Mouse (Mus musculus) natural killer cell, adult 2 months (primary cell): ENCODE measurements around the gene Kmt2d.

ENCODE experiments used
- DNase-seq, 2 experiments: peaks; one replicate each; pipeline ENCODE4 v3.0.0; 2022; ENCODE audit warnings: low spot score in 2 of 2

The Kmt2d gene

DNA sequence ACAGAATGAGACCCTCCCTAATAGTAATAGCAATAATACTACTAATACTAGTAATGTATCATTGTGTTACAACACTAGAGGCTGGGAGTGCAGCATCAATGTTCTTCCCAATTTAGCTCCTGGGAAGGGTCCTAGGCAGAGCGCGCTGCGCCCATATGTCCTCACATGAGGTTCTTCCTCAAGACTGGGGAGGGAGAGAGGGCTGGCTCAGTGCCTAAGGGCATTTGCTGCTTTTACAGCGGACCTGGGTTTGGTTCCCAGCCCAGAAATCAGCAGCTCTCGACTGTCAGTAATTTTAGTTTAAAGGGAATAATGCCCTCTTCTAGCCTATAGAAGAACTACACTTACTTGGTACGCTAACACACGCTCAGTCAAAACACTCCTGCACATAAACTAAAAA lies 16.5 kb upstream of the Kmt2d start:
- no peak for DNase-seq

DNA sequence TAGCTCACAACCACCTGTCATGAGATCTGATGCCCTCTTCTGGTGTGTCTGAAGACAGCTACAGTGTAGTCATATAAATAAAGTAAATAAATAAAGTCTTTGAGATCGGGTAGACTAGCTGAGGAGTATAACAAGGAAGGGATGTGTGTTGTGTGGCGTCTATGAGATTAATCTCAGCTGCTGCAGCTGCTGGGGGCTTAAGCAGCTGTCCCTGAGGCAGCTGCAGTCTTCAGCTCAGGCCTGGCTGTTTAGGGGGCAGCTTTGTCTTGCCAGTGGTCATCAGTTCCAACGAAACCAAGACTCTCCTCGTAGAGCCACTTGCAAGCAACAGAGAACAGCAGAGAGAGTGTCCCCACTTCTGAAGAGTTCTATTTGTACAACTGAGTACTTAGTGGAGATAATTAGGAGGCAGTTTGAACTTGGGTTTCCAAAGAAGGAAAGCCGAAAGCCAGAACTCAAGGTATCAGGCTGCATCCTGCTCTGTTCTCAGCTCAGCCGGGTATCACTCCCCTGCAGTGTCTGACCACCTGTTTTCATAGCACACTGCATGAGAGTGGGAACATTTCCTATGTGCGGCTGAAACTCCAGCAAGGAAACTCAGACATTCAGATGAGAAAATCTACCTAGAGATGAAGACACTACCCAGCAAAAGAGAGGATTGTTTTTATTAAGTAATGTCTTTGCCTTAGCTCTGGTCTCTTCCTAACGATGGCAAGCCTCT lies 15.8 kb upstream of the Kmt2d start:
- DNase-seq: no peak

DNA sequence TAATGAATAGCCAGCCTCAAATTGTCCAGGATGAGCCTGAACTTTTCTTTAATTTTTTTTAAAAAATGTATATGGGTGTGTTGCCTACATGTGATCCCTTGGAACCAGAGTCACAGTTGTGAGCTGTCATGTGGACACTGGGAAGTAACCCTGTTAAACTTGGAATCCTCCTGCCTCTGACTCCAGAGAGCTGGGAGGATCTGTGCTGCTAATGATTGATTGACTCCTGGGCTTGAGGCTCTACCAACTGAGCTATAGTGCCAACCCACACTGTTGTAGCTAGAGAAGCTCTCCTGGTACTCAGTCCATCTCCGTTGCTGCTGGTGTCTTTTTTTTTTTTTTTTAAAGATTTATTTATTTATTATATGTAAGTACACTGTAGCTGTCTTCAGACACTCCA lies 13.1 kb upstream of the Kmt2d start:
- no peak for DNase-seq

DNA sequence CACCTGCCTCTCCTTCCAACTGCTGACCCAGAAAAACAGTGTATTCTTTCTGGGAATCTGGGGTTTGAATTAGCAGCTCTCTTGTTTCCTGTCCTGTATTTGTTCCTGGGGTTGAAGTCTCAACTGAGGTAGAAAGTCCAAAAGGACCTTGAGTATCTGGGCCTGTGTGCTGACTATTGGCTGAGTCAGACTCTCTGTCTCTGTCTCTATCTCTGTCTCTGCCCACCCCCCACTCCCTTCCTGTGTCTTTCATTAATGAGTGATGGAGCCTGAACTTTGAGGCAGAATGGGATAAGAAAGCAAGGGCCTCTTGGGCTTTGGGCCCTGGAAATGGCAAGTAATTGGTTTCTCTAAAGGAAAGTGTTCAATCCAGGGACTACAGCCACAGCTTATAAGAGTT lies 12.7 kb upstream of the Kmt2d start:
- no peak for DNase-seq

DNA sequence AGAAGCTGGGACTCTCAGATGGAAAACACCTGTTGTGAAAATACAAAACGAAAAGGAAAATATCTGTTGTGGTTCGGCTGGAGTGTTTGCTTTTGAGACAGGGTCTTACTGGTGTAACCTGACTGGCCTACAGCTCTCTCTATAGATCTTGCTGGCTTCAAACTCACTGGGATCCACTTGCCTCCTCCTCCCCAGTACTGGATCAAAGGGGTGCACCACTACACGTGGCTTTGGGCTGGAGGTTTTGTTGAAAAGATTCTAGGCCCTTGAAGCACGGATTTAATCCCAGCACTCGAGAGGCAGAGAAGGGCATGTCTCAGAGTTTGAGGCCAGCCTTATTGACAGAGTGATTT lies 10.6 kb upstream of the Kmt2d start:
- no peak for DNase-seq

DNA sequence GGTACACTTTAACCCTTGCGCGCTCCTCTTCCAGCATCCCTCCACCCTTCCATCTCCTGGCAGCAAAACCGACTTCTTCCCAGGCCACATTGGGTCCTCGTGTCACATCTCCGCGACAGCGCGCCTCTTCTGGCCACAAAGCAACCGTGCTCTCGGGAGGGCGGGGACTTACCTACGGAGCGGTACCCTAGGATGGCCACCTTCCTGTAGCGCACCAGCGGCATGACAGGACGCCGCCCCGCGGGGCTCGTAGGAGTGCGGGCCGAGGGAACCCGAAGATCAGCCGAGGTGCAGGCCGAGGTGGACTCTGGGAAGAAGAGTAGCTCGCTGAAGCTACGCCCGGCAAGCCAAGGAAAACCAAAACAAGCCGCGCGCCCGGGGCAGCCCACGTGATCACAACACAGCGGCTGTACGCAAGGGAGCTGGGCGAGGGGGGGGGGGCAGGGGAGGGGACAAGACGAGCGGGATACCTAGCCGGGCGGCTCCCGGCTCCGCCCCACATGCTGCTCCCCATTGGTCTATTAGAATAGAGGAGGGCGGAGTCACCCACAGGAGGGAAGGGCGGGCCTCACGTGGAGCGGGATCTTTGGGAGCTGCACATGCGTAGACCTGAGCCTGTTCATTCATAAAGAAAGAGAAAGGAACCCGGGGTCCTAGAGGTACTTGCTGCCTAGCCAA lies 10.1 kb upstream of the Kmt2d start:
- DNase-seq: peak; percentile 79 to 92

DNA sequence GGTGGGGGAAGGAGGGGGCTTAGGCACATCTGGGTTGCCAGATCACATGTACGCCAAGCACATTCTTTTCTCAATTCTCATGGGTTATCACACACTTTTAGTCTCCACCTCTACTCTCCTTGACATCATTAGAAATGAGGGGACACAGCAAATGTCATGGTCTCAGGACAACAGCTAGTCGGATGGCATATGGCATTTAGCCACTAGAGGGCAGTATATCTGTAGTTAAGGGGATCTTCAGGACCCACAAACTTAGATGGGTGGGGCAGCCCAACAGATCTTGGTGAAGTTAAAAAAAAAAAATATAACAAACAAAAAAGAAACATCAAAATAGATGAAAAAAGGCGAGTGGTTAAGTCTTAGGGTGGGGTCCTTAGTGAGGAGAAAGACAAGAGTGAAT lies 6.3 kb upstream of the Kmt2d start:
- DNase-seq: peak; percentile 68 to 76

DNA sequence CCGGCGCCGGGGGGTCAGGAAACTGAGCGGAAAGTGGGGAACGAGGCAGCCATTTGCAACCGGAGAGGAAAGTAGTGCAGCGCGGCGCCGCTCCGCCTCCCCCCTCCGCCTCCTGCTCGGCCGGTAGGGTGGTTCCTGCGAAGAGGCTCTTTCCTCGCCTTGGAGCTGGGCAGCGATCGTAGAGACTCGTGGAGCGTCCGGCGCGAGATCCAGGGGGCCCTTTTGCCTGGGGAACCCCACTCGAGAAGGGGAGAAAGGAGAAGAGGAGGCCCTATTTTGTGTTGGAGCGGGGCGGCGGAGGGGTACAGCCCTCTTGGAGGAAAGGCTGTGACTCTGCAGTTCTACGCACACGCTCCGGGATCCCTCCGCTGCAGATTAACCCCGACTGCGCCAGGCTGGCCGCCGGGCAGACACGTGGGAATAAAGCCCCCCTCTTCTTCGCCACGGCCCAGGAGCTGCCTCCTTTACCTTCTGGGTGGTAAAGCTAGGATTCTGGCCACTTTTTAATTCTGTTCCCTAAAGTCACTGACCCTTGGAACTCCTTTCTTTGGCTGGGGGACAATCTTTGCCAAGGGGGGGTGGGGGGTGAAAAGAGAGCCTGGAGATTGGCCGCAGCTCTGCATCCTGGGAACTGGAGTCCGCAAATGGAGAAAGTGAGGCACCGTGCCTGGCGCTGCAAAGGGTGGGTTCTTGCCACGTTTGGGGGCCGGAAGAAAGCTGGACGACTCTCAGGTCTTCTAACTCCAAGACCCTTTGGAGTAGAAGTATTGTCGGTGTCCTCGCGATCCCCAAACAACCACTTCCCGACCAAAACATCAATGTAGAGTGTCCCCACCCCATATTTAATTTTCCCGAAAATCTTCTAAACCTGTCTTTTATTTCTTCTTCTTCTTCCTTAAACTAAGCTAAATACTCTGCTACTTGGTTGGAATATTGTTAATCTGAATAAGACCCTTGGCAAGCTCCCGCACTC lies 1.2 kb upstream of the Kmt2d start:
- DNase-seq: peak; percentile 87 to 91

DNA sequence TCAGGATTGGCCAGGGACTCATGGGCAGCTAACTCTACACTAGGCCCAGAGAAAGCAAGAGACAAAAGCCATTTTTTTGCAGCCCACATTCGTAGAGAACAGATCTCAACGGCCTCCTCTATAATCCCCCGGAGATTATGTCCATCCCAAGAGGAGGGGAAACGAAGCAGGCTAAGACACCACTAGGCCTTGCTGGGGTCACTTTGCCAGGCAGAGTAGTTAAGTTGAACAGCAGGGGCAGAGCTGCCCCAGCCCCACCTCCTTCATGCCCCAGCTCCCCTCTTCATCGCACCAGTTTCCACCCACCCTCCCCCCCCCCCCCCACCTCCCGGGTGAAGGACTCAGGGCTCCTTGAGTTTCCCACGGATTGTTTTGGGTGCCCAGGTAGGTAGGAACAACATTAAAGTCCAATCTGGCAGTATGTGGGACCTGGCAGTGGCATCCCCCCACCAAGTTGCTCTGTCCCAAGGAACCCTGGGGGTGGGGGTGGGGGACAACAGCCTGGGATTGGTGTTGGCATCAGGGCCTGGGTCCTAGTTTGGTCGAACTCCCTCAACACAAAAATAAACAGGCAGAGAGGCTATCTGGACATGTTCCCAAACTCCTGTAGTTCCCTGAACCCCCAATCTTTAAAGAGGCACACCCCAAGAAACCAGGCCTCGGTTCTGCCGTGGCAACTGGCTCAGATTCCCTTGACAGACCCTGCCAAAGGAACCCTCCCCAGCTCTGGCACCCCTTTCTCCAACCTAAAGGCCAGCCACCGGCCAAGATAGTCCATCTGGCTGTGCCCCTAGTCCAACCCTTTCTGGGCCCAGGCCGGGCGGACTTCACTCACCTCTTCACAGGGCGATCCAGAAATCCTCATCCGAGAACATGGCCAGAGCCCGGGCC lies 580 bp downstream of the Kmt2d start:
- no peak for DNase-seq

DNA sequence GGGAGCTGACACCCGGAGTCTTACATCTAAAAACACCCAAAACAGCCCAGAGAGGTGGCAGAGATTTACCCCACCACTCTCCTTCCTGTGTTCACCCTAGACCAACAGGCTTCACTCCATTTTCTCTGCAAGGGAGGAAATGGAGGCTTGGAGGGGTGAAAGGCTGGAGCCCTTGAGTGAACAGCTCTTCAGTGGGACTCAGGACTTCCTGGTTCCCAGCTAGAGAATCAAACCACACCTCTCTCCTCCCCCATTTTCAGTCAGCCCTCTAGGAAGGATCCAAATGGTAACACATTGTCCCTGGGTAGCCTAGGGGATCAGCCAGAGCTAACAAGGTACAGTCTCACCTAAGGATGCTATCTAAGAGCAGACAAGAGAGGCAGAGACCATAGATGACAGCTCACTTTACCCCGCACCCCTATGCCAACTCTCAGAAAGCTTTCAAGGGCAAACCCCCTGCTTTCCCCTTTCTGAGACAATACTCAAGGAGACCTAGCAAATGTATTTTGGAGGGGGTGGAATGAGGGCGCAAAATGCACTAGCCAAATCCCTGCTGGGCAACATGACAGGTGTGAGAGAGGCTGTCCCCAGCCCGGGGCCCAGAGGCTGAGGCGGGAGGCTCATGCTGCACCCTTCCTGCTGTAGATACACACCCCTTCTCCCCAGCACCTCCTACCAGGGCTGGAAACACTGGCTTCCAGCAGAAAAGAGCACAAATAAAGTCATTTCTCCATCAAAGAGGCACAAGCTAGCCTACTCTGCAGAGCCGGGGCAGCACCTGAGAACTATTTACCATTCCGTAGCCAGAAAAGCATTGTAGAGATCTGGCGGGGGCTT lies 1.4 kb downstream of the Kmt2d start:
- no peak for DNase-seq

DNA sequence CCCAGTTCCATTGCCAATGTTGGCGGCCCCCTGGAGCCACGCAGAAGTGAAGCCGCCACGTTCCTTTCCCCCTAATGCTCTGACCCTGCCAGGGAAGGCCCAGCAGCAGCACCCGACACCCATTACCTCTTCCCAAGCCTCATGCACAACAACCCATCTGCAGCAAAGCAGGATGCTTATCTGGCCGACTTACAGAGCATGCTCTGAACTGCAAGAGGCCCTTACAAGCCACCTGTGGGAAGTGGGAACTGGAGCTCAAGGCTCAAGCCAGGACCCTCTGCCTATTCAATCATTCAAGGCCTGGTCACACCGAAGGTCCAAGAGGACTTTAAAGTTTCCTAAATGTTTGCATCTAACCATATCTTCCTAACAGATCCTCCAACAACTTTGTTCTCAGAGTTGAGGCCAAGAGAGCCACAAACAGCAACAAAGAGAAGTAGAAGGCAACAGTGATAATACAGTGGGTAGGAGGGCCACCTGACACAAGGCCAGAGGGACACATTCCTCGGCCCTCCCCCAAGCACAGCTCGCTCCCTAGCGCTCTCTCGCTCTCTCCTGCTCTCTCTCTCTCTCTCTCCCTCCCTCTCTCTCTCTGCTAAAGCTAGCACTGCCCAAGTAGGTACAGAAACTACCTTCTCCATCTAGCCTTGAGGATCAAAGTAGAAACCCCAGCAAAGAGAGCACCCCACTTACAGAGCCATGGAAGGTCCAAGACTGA lies 2.5 kb downstream of the Kmt2d start:
- DNase-seq: no peak

DNA sequence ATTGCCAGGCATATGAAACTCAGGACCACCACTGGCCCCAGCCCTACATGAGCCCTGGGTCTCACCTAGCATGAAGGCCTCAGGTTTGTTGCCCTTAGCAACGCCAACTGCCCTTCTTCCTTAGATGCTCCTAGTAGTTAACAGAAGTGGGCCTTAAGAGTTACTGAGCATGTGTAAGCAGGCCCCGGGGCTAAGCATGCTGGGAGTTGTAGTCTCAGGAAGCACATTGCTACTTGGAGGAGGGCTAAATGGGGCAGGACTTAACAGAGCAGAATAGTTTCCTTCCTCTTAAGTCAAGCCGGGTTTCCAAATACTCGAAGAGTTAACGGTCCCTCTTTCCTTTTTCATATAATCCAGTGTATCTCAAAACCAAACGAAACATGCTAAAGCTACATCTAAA lies 3.7 kb downstream of the Kmt2d start:
- peak; percentile 52 to 69 for DNase-seq

DNA sequence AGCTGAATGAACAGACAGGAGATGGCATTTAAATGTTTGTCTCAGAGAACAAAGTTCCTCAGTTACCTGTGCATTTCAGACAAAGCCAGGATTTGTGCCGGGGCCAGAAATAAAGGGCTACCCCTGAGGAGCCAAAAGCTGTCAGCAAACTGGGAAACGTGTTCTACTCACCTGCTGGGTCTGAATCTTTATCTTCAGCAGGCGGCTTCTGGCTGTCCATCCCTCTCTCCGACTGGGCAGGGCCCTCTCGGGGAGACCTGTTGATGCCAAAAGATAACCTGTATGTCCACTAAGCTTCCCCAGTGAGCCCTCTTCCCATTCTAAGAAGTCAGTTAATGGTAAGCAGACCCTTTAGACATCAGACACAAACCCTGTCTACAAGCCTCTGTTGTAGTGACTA lies 4.5 kb downstream of the Kmt2d start:
- no peak for DNase-seq

DNA sequence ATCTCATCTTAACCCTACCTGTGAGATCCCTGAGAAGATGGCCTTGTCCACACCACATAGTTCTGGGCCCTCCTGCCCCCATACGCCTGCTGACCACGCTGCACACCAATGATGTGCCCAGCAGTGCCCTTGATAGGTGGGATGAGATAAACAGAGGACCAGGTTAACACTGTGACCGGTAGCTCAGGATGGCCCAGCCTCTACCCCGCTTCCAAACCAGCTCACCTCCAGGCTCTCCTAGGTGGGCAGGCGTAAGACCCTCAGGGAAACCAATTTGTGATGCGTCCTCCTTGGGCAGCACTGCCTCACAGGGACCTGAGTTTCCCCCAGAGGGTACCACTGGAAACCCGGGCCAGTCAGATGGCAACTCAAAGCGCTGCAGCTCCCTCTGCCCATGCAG lies 5.2 kb downstream of the Kmt2d start:
- DNase-seq: no peak

DNA sequence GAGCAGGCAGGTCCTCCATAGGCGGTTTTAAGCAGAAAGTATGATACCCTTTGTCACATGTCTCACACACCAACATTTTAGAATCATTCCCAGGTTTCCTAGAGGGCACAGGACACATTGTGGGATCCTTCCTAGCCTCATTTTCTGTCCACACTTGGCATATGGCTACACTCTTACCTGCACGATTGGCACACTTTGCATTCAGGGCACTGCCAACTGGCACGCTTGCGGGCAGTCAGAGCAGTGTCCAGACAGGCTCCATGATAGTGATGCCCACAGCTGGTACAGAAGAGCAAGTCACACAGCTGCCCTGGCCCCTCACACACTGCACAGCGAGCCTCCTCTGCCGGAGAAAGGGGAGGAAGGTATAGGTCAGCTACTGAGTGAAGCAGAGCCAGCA lies 6.1 kb downstream of the Kmt2d start:
- no peak for DNase-seq

DNA sequence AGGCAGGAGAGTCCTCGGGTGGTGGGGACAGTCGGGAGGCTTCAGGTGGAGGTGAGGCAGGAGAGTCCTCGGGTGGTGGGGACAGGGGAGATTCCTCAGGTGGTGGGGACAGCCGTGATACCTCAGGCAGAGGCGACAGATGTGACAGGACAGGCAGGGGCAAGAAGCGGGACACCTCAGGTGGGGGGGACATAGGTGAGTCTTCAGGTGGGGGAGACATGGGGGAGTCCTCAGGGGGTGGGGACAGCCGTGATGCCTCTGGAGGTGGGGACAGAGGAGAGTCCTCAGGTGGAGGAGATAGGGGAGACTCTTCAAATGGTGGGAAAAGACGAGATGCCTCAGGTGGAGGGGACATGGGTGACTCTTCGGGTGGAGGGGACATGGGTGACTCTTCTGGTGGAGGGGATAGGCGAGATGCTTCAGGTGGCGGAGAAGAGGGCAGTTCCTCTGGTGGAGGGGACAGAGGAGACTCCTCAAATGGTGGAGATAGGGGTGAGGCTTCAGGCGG lies 7.5 kb downstream of the Kmt2d start:
- no peak for DNase-seq

DNA sequence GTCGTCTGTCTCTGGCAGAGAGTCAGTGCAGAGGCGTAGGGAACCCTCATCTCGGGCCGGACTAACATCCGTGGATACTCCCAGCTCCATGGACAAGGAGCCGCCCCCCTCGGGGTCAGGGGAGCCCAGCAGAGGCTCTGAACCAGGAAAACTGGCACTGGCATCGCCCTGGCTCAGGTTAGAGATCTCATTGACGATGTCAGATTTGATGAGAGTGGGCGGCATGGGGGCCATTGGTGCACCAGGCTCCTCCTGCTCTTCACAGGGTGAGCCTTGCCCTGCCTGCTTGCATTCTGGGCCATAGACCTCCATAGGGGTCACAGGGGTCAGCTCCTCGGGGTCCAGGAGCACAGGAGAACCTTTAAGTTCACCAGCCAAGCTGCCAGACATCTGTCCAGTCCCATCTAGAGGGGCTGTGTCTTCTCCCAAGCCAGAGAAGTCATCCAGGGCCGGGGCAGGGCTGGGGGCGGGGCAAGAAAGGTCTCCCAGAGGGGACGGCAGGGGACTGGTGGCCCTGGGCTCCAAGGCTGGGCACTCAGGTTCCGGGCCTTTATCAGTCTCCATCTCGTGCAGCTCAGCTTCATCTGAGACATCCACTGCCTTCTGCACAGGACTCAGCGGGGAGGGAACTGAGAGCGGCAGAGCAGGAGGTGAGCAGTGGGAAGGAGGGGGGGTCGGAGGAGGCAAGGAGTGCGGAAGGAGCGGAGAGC lies 9.1 kb downstream of the Kmt2d start:
- DNase-seq: no peak

DNA sequence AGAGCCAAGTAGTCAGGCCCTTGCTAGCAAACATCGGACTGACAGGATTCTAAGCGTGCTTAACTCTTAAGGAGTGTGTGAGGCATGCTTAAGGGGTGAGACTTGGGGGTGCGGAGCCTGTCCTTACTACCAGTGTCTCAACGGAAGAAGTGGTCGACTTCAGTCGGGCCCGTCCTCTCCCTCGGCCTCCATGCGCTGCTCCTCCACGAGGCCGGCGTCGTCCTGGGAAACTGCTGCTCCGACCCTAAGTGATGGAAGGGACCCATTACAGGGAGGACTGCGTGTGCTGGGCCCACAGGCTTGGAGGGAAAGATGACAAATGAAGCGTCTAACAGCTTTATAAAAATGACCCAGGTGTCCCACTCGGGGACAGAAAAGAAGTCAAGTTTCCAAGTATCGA lies 10.1 kb downstream of the Kmt2d start:
- no peak for DNase-seq
